Mouse (Mus musculus) adrenal gland, postnatal 10 days (tissue): ENCODE measurements around the gene Has1. TPM values are rescaled to one million over a fixed set of nuclear protein-coding genes. Genes with fewer than 3 reads are reported as not detected.
A peak's percentile ranks its signal among the peaks of the same experiment; 100 is the strongest.

Experiments
- DNase-seq: peaks from one replicate; pipeline ENCODE4 v3.0.0; 2021; ENCODE audit warnings: mixed read lengths
- total RNA-seq, 2 experiments: library from RNA; stranded (reverse); gene quantifications; 2 replicates each; pipeline ENCODE4 v1.2.3; 2021

The Has1 gene
- total RNA-seq, 2 experiments from 2014 or later, result 0.12 to 0.30 TPM

DNA sequence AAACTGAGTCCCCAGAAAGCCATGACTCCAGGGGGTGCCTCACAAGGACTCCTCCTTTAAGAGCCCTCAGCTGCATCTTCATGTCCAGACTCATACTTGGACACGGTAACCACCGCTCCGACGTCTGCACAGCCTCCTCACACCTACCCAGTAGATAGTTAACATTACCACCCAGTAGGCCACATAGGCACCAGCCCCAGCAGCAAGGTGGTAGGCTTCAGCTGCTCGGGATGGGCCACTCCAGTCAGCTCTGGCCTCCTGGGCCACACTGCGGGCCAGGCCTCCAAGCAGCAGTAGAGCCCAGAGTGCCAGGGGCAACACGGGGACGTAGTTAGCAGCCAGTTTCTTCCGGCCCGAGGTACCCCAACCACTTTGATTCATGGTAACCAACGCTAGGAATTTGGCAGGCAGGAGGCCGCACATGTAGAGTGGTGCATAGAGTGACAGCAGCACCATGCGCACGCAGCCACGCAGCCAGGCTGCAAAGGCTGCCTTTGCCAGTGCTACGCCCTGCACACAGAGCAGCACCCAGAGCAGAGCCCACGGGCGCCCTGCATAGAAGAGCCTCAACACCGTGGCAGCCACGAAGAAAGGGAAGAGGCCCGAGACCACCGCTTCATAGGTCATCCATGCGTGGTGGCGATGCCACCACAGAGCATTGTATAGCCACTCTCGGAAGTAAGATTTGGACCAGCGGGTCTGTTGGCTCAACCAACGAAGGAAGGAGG is 11.3 kb downstream of the Has1 start:
- no peak for DNase-seq

DNA sequence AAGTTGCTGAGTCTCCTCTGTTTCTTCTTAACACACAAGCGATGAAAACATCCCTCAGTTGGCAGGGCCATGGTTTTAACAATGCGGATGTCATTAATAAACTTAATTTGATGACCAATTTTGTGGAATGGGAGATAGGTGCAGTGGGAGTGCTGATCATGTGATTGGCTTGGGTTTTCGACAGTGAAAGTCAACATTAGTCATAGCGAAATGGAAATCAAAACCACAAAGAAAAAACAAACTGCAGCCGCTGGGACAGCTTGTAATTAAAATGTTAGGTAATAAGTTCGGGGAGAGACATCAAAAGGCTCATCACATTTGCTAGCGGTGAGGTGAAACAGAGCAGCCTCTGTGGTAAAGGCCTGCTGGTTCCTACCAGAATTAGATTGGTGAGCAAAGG is 14.2 kb downstream of the Has1 start:
- no peak for DNase-seq

DNA sequence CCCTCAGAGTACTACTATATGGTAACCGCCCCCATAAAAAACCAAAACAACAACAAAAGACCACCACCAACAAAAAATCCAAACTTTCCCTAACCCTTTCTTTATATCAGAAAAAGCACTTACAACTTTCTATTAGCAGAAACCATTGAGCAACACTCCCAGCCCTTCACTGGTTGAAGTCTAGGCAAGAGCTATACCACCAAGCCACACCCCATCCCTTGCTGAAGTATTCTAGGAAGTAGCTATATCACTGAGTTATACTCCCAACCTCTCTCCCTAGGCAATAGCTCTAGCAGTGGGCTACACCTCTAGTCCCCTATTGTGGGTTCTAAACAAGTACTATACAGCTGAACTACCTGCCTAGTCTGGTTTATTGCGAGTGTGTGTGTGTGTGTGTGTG is 15.7 kb downstream of the Has1 start:
- no peak for DNase-seq

DNA sequence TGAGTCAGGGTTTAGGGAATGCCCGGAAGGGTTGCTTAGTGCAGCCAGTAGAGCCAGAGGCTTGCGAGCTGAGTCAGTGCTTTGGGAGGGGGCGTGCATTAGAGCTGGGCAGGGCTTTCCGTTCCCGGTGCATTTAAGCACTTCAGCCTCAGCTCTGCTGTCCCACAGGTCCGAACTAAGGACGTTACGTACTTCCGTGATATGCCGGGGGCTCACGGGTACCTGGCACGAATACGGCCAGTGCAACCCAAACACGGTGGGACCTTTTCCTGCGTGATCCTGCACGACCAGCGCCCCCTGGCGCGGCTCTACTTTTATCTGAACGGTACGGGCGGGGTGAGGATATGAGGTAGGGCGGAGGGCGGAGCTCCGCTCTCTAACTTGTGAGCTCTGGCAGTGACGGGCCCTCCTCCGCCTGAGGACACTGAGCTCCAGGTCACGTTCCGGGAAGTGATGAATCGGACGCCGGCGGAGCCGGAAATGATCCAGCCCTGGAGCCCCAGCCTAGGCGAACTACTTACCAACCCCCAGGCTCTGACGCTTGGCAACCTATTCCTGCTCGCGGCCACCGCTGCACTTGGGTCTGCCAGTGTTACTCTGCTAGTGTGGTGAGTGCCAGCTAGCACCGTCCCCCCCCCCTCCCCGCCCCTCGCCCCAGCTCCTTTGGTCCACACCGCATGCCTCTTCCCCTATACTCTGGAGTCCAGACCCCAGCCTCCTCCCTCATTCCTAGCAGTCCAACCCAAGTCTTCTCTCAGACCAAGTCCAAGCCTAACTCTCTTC is 16.9 kb downstream of the Has1 start:
- peak; percentile 97 for DNase-seq

DNA sequence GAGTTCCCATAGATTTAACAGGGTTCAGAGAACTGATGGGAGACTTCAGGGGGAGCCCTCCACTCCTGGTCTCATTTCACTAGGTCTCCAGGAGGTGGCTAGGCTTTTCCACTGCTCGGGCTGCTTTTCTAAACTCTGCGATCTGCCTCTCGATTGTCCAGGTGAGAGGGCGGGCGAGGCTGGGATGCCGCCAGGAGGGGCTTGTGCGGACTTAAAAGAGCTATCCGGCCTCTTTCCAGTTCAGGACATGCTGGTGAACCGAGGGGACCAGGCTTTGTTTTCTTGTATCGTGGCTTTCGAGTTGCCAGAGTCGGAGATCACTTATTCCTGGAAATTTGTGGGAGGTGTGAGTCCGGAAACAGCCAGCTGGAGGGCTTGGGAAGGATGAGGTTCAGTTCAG is 17.6 kb downstream of the Has1 start:
- peak; percentile 28 for DNase-seq

DNA sequence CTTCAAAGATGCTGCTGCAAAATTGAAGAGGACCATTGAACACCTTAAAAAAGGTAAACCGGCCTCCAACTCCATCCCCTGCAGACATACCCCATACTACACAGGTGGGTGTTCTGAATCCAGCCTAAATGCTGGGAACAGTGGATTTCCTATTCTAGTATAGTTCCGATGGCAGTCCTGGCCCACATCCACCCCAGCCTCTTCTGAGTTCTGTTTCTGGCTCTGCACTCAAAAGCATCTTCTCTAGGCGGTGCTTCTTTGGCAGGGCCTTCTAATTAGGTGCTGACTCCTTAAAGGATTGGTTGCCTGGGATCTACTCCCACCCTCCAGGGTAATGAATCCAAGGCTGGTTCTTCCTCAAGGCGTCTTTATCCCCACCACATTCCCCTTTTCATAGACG is 18.9 kb downstream of the Has1 start:
- DNase-seq, result no peak

DNA sequence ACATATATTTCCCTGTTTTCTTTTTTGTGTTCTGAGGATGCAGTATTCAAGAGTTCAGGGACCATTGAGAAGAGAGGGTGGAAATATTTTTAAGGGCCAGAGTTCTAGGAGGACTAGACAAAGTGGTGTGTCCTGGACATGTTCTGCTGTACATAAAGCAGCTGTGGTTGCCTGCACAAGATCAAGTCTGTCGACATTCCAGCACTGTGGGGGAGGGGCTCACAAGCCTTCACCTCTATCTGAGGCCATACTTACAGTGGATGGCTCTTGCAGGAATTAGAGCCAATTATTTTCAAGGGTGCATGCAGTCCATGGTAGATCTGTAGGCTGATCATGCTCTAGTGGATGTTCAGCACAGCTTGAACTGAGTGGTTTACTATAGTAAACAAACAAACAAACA is 20.1 kb downstream of the Has1 start:
- peak; percentile 37 for DNase-seq

DNA sequence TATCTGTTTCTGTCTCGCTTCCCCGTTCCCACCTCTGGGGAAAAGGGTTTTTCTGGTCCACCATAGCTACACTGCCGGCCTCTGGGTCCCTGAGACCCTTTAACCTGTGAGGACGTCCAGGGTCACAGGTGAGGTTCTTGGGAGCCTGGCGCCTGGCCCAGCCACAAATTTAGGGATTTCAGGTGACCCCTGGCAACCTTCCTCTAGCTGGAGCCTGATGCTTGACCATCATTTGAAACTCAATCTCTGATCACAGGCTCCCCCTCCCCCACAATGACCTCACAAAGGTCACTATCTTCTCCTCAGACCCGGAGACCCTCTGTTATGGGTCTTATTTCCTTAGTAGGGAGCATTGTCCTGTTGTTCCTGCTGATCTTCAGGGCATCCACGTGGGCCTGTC is 24.3 kb downstream of the Has1 start:
- no peak for DNase-seq

DNA sequence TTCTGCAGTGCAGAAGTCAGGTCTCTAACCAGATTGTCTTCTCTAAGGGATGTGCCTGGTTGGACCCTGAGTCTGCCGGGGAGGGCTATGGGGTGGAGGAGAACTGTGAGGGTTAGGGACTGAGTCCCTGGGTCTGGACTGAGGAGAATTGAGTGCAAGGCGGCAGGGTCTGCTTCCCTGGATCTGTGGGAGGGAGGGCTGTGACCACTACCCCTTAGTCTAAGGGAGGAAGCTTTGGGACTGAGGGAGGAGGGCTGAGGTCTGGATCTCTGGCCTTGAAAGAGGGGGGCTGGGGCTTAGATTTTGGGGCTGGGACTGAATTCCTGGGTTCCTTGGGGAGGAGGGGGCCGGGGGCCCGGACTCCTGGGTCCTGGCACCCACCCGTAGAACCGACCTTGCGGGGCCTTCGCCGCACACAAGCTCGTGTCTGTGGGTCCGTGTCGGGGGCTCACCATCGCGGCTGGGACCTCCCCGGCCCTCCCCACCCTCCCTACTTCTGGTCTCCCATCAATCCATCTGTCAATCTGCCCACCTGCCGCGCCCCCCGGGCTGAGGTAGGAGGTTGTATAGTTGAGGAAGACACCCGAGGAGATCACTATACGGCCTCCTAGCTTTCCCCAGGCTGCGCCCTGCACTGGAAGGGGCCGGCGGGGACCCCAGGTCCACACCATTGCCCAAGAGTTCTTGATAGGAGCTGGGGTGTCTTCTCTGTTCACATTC is 25.0 kb downstream of the Has1 start:
- DNase-seq, result no peak

DNA sequence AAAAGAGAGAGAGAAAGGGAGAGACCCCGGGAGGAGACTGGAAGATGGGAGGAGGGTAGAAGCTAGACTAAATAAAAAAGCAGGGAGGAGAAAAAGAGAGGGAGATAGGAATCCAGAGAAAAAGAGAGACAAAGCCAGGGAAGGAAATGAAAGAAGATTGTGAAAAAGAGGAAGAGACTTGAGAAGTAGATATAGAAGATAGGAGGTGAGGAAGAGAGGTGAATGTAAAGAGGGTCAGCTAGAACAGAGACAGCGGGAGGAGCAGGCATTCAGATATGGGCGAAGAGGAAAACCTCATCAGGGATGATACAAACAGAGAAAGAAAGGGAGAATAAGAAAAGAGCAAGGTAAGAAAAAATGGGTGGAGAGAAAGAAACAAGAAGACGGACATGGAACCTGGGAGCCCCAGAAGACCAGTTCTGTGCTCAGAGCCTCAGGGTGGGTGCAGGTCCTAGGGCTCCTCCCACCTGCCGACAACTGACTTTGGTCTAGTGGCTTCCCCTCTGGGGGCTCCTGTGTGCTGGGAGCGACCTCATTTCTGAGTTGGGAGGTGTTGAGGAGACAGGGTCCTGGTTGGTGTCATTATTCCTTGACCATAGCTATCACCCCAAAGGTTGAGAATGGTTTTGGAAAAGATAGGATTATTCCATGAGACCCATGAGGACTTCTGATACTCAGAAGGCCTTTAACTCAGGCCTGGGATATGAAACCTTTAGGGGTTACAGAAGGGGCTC is 25.8 kb downstream of the Has1 start:
- DNase-seq, result no peak

DNA sequence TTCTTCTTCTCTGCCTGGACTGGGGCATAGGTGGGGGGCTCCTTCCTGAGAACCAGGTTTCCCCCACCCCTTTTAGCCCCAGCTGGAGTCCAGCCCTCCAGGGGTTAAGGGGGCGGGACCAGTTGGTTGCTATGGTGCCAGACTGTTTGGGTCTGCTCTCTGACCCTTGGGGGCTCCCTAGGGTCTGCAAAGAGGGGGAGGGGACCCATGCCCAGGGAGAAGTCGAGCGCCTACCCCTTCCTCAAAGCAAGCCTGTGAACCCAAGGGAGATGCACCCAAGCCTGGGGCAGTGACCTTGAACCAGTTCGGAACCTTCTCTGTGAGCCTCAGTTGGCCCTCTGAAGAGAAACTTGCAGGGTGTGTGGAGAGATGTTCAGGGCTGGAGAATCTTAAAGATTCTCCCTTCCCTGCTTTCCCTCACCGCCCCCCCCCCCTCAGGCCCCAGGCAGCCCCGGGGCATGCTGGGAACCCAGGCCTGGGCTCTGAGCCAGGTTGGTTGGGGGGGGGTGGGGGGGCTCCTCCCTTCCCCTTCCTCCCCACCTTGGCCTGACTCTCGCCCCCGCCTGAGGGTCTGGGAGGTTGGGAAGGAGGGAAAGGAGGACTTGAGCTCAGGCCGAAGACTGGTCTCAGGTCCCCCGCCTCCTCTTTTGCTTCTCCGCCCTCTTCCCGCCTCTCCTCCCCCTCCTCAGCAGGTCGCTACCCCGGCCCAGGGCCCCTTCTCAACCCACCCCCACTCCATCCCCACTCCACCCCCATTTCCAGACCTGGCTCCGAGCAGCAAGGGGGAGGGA is 26.6 kb downstream of the Has1 start:
- DNase-seq, result peak; percentile 66

DNA sequence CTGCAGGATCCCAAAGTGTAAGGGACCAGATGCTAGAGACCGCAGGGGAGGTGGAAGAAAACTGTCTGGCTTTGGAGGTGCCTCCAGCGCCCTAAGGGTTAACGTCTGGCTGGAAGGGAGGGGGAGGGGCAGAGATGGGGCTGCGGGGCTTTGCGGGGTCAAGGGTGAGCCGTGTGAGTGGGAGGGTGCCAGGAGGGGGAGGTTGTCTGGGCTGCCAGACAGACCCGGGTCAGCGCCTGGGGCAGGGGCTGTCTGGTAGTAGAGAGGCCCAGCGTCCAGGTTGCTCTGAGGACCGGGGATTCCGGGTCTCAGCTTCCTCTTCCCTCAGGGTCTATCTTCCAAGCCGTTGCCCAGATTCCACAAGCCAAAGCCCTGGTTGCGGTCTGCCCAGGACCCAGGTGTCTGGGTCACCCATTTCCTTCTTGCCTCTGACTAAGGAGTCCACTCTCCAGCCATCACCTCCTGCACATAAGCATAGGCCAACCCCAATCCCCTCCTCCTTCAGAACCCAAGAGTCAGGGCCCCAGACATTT is 27.3 kb downstream of the Has1 start:
- DNase-seq, result peak; percentile 84

DNA sequence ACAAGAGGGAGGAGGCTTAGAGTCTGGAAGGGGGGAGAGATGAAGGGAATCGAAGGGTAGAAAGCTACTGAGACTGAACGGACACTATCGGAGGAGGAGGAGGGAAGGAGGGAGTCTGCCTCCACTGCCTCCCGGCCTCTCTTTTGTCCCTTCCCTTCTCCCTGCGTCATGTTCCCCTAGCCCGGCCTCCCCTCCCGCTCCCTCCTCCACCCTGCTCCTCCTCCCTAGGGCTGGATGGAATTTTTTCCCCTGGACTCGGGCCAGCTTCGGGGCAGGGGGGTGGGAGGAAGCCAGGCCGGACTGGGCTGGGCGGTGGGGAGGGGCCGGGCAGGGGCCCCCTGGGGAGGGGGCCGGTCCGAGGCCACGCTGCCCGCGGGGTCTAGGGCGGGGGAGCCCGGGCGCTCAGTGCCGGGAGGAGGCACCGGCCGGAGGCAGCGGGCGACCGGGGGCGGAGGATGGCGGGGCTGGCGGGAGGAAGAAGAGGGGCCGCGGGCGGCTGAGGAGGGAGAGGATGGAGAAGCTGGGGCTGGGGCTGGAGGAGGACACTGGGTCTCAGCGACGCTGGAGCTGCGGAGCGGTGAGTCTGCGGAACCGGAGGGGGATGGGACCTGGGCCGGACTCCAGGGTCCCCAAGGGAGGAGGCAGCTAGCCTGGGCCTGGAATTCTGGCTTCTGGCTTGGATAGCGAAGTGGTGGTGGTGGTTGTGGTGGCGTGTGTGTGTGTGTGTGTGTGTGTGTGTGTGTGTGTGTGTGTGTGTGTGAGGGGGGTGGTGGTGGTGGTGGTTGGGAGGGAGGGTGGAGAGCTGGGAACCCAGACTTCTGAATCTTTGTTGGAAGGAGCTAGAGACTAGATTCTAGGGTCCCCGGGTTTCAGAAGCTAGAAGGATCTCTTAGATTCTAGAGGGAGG is 28.0 kb downstream of the Has1 start, which contains the start of gene Spaca6:
Gene Spaca6, plus strand, starts transcription at position 408 of the 907 bp plus-strand sequence.
- peak; percentile 98 for DNase-seq

DNA sequence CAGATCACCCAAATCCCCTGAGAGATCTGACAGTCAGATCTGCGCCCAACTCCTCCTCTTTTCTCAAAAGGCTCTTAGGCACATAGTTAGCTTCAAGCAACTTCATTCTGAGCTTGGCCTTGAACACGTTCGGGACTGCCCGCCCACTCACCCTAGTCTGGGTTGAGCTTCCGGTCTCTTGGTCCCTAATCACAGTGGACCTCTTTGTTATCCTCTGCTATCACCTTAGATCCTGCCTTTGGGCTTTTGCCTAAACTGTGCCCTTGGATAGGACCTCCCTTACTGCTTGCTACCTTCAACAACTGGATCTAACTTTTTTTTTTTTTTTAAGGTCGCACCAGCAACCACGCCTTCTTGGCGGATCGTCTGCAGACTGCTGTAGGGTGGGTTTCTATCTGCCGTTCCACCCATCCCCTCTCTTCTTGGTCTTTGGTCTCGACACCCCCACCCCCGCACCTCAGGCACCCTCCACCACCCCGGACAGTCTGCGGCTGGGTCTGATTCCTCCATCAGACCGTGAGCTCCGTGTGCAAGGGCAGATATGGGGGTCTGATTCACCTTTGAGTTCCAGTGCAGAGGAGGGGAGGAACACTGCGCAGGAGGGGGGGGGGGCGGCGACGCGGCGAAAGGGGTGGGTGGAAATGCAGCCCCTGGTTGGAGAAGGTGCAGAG is 28.9 kb downstream of the Has1 start:
- DNase-seq, result peak; percentile 74

DNA sequence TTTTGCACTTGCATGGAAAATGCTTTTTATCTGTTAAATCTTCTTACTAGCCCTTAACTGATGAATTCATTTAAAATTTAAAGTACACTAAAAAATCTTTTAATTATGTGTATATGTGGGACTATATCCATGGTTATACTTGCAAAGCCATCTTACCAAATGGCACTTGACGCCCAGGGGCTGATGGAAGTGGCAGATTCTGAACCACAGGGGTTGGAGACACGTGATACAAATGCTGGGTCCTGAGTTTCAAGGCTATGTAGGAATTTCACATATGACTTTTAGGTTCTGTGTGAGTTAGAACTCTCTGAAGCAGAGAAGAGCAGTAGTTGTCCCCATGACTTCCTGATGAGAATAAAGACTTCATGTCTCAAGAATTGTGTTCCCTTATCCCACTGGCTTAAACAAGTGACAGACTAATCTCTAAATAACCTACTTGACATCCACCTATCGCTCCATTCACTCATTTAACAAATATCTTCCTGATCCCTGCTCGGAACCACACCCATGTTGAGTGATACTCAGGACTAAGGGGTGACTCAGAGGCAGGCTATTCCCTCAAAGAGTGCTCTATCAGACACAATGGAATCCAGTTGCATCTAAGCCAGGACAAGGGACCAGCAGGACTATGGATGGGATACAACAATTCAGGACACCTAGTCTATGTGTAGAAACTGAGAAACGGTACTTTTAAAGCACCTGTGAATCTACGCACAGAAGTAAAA is 31.2 kb downstream of the Has1 start:
- no peak for DNase-seq

DNA sequence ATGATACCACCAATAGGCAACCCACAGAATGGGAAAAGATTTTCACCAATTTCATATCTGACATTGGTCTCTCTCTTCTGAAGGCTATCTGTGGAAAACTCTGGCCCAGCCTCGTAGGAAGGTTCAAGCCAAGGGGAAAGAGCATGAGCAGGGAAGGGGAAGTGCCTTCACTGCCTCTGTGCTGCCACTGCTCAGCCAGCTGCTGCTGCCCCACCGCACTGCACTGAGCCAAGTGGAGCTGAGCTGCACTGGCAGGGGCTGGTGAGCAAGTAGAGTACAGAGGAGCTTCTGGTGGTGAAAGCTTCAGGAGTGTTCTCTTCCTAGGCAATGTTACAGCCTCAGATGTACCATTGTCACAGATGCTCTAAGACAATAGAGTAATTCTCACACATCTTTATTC is 59.5 kb downstream of the Has1 start:
- DNase-seq, result no peak
